Mouse (Mus musculus) telencephalon, adult 2 months (tissue): Measurements from ENCODE around the gene Smad3.

Source experiments
- DNase-seq: peaks from one replicate; pipeline ENCODE4 v3.0.0-alpha.2; 2011; ENCODE audit warnings: low read depth, low spot score

Smad3 gene

GRCm38 (mm10) chr9:63633334-63633733, 124.5 kb downstream of the Smad3 start:
- no peak for DNase-seq

DNA sequence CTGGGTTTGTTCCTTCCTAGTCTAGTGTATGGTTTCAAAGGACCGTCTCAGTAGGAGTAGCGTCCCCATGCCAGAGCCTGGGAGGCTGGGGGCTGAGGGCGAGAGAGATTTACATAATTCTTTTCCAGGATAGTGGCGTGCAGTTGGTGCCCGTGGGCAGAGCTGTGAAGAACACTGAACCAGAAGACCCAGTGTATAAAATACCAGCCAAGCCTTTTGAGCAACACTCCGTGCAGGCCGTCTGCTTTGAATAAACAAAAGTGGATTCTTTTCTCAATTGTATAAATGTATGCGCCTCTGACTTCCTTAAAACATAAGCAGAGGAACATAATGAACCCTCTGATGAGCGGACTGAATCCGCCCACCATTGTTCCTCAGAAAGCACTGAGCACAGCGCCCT, 124.9 kb downstream of the Smad3 start:
- DNase-seq, result peak; percentile 90

GRCm38 (mm10) chr9:63632045-63632444, 125.7 kb downstream of the Smad3 start:
- no peak for DNase-seq

DNA sequence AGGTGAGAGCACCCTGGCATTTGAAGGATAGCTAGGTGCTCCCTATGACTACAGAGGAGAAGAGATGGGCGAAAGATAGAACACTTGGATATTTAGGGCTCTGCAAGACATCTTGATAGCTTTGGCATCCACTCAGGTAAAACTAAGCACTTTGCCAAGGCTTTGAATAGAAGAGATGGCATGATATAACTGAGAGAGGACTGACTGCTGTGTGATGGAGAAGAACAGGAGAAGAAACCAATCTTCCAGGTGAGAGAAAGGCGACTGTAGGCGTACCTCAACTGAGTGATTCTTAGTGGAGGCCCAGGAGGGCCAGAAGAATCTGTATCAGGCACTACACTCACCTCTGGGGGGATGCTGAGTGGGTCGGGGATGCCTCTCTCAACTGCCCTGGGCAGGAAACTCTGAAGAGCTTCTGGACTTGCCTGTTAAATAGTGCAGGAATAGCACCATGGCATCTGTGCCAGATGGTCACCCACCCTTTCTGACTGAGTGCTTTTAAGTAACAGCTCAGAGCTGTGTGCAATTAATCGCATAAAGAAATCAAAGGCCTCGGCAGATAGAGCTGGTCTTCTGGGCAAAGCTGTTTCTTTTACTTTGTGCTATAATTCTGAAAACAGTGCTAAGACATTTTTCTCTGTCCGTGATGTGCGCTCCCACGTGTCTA, 132.6 kb downstream of the Smad3 start:
- no peak for DNase-seq

- DNase-seq, result no peak
Observed at GRCm38 (mm10) chr9:63623895-63624569, 133.8 kb downstream of the Smad3 start.

- DNase-seq, result no peak
Observed at GRCm38 (mm10) chr9:63617967-63618366, 139.8 kb downstream of the Smad3 start.

DNA sequence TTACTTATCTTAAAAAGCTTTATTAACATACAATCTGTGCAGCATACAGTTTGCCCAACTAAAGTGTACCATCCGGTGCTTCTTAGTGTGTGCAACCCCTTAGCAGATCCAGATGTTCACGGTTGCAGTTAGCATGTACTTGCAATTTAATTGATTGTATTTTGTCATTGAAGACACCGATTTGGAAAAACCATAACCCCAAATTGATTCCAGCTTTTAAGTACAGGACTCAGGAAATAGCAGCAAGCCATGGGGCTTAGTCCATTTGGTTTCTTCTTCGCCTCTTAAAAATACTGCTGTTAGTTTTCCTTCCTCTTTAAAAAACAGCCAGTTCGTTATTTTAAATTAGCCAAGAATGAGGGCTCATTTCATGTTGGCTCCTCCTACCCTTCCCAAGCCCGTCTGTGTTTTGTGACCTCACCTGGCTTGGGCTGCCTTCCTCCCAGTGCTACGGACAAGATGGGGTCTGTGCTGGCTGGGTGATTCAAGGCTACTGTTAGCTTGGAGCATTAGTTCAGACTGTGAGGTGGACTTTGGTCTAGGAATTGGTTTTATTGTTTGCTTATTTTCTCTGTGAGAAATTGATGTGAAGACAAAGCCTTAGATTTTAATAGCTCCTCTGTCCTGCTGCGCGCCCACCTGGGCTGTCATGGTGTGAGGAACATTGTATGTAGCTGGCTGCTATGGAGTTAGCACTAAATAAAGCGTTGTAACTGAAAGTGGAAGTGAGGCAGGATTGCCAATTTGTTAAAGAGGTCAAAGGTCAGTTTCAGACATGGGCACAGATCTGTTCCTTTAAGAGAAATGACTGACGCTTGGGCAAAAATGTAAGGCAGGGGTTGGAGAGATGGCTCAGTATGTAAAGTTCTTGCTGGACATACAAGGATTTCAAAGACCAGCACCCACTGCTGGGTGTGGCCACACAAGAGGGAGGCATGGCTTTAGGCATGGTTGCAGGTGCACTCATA, 143.5 kb downstream of the Smad3 start:
- no peak for DNase-seq

- DNase-seq, result no peak
Observed at GRCm38 (mm10) chr9:63613569-63613968, 144.2 kb downstream of the Smad3 start.

DNA sequence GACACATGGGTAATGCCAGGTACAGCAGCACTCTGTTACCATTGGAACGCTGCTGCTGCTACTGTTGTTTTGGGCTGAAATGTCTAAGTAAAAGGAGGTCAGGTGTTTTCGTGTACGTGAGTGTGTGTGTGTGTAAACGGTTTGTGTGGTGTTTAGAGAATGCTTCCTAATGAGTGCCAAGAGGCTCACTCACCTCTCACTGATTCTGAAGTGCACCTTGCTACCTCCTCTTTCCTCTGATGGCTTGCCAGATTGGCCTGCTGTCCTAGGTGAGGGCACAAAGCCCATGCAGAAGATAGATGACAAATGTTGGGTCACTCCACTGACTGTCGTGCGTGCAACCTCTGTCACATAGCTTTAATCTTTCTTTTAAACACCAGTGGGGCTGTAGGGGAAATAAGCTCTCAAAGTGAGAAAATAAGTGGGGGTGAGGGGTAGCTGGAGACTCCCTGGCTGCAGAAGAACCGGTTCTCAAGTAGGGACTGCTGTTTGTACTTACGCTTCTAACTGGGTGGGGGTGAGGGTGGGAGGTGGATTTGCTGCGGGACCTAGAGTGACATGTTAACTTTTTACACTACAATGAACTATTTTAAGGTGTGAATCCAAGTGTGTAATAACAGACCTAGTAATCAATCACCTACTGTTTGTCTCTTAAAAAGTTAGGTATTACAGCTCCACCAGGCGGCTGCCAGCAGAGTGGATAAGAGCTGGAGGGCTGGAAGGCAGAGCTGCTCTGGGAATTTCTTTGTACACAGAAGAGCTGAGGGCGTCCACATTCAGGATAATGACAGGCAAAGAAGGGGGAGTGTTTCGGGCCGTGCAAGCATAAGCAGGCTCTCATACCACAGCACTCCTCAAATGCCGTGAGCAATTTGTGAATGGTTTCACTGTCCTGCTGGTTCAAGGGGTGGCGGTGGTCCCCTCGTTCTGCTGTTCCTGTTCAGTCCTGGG, 145.0 kb downstream of the Smad3 start:
- no peak for DNase-seq

DNA sequence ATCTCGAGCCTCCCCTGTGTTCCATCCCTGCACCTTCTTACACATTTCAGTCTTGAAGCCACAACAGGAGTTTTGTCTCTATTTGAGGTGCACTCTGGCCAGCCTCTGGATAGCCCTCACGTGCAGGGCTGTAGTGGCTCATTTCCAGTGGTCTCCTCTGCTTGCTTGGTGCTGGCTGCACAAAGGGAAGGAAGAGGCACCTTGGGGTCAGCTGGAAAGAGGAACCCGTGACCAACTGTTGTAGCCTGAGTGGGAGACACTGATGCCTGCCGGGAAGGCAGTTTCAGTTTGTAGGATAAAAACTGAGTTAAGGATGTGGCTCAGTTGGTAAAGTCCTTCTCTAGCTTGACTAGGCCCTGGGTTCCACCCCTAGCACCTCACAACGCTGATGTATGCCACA, 145.8 kb downstream of the Smad3 start:
- DNase-seq, result no peak

- no peak for DNase-seq
Observed at GRCm38 (mm10) chr9:63610841-63611366, 146.9 kb downstream of the Smad3 start.

GRCm38 (mm10) chr9:63610231-63610630, 147.6 kb downstream of the Smad3 start:
- DNase-seq, result no peak

- DNase-seq, result no peak
Observed at GRCm38 (mm10) chr9:63609776-63610175, 148.0 kb downstream of the Smad3 start.

- DNase-seq, result no peak
Observed at GRCm38 (mm10) chr9:63609246-63609645, 148.5 kb downstream of the Smad3 start.

DNA sequence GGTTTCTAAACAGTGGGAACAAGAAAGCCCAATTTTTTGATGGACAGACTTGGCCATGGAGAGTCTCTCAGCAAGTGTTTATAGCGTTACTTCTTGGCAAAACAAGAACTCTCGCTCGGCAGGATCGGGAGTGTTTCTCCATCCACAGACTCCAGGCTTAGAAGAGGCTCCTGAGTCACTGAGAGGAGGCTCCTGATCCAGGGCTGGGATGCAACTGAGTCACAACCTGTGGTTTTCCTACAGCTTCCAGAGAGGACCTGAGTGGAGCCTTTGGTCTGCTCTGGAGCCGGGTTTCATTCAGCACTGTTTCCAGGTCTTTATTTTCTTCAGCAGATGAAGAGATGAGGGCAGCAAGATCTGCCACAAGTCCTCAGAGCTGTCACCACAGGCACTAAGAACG, 149.8 kb downstream of the Smad3 start:
- no peak for DNase-seq

DNA sequence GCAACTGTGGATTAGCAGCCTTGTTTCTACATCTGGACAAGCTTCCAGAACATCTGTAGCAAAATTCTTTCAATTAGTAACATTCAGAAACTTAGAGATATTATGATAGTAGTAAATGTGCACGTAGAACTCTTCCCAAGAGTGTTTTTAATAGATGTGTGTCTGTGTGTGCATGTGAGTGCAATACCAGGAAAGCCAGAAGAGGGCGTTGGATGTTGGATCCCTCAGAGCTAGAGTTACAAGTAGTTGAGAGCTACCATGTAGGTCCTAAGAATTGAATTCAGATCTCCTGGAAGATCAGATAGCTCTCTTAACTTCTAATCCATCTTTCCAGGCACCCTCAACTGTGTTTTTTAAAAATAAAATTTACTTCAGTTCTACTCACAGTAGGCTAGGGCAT, 151.2 kb downstream of the Smad3 start:
- no peak for DNase-seq

- no peak for DNase-seq
Observed at GRCm38 (mm10) chr9:63603849-63604248, 153.9 kb downstream of the Smad3 start.

DNA sequence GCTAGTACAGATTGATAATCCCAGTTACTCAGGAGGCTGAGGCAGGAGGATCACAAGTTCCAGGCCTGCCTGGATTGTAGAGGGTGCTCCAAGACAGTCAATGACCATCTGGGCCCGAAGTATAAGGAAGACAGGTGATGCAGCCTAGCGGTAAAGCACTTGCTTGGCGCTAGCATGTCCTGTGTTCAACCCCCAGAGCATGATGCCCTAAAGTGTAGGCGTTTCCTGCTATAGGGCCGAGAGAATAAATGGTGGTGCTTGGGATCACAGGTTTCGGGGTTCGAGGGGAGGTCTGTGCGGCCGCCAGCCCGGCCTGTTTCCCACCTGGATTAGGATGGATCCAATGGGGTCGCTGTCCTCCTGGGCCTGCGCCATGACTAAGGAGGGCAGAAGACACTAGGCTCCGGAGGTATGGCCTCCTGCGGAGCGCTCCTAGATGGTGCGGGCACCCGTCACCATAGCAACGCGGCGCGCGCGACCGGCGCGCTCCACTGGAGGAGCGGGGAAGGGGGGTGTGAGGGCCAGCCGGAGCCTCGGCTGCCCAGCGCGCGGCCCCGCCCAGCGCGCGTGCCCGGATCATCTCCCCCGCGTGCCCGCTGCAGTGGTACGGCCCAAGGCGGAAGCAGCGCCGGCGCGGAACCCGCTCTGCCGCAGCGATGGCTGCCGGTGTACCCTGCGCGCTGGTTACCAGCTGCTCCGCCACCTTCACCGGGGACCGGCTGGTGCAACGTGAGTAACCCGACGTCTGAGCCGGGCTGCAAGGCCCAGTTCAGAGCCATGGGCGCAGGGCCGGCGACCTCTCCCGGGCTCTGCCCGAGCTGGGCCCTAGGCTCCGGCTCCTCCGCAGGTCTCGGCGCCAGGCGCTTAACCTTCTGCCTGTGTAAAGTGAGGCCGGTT, 155.5 kb downstream of the Smad3 start, which contains the start of the genes Iqch and Aagab:
TSS of gene Iqch (minus strand) at position 451 of the 897 bp plus-strand sequence.
TSS of gene Aagab (plus strand) at position 618 of the 897 bp plus-strand sequence.
- DNase-seq, result peak; percentile 92
